In the genomic region with DNA sequence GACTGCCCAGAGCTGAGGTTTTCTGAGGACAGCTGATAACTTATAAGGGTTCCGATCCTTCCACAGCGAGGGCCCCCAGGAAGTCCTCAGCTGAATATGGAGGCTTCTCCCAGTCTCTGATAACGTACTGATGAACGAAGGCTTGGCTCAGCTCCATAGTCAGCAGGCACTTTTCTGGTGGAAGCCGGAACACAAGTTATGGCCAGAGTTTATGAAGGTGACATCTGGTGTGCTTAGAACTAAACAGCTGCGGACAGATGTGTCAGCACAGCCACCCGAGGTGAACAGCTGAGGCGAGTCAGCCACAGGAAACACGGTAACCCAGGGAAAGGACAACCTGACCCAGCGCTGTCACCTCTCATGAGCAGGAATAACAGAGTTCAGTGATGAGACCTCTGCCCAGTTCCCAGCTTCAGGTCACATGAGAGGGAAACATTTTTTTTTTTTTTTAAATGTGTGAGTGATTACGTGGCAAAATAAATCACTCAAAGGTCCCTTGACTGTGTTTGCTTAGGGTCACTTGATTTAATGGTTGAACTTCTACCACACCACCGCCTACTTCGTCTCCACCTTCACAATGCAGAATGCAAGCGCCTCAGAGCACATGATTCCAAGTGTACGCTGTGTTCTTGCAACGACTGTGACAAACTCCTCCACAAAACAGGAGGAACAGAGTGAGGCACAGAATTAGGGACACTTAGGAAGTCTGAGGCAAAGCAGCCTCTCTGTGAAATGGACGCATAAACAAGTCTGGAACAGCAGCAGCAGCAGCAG, we compare ENCODE assay signal across 10 mouse cellular contexts. TPM values are rescaled to one million over a fixed set of nuclear protein-coding genes. Genes with fewer than 3 reads are reported as not detected.
DNase-seq lines count a peak whose midpoint lies in the region; ATAC-seq and TF ChIP-seq lines count a peak whose summit lies in the region.
"Had no signal": no experiment of that assay in that cellular context is flagged by ENCODE, and none has a peak within 500 bp of the region (broad histone marks: within the 10 kb centered on the region; RNA-seq: fewer than 3 reads in every experiment).

No protein-coding gene starts in this region.

- no peaks in the 10 kb centered on the region for H3K9me3 ChIP-seq in forebrain, embryonic 11.5 days (ENCODE audit: control insufficient read depth, low read length)
- H3K9me3 ChIP-seq in forebrain, embryonic 15.5 days: no peaks in the 10 kb centered on the region
- H3K9me3 ChIP-seq in hindbrain, embryonic 16.5 days (ENCODE audit: control insufficient read depth, low read length): no peaks in the 10 kb centered on the region
- H3K9me3 ChIP-seq: limb, embryonic 15.5 days had no signal

- no peak overlapping the region for H3K4me2 ChIP-seq in forebrain, embryonic 11.5 days (ENCODE audit: low read depth, low read length, severe bottlenecking)
- no peak overlapping the region for H3K4me2 ChIP-seq in forebrain, embryonic 15.5 days (replicated peaks)
- H3K4me2 ChIP-seq in hindbrain, embryonic 16.5 days (ENCODE audit: low read length): no peak overlapping the region
- H3K4me2 ChIP-seq: limb, embryonic 15.5 days had no signal

- no peak for TF ChIP-seq CTCF in kidney, adult 2 months (conservative IDR thresholded peaks at IDR 0.05; ENCODE audit: insufficient read depth, insufficient read length, low read depth, low read length)
- TF ChIP-seq CTCF in thymus, adult 2 months (IDR thresholded peaks at IDR 0.05; ENCODE audit: borderline replicate concordance, control insufficient read depth, extremely low read depth, insufficient read depth, low read length, poor library complexity): no peak

- WGBS in forebrain, embryonic 11.5 days: 90% methylated on average over 17 of the region's 17 CpGs
- WGBS in forebrain, embryonic 15.5 days: 90% methylated on average over 17 of the region's 17 CpGs
- 35% methylated on average over 17 of the region's 17 CpGs for WGBS in kidney, adult 2 months
- 83% methylated on average over 17 of the region's 17 CpGs for WGBS in hindbrain, embryonic 16.5 days
- WGBS in thymus, adult 2 months: 83% methylated on average over 17 of the region's 17 CpGs

- H3K4me1 ChIP-seq in forebrain, embryonic 11.5 days (replicated peaks; ENCODE audit: control insufficient read depth, insufficient read depth, low read length): no peaks in the 10 kb centered on the region
- H3K4me1 ChIP-seq in forebrain, embryonic 15.5 days: no peaks in the 10 kb centered on the region
- H3K4me1 ChIP-seq in kidney, adult 2 months (ENCODE audit: control insufficient read depth, insufficient read depth, low read length): peaks cover 4% of the 10 kb centered on the region
- H3K4me1 ChIP-seq in hindbrain, embryonic 16.5 days (ENCODE audit: control insufficient read depth, insufficient read depth, low read depth, low read length): no peaks in the 10 kb centered on the region
- H3K4me1 ChIP-seq in thymus, adult 2 months (replicated peaks; ENCODE audit: control insufficient read depth, insufficient read depth, low read length): no peaks in the 10 kb centered on the region
- H3K4me1 ChIP-seq: limb, embryonic 15.5 days had no signal

- DNase-seq in forebrain, embryonic 11.5 days (ENCODE audit: low spot score): peak; percentile 29
- peak; percentile 64 for DNase-seq in brain, adult 2 months (ENCODE audit: low read depth, low spot score)
- peak; percentile 75 for DNase-seq in kidney, adult 2 months
- peak; percentile 72 for DNase-seq in lung, postnatal 25 days (ENCODE audit: low spot score)
- no peak for DNase-seq in thymus, adult 2 months
- DNase-seq: cerebellum, postnatal 36 days had no signal

- no peak overlapping the region for H3K4me3 ChIP-seq in forebrain, embryonic 11.5 days (ENCODE audit: low read depth, low read length)
- no peak overlapping the region for H3K4me3 ChIP-seq in forebrain, embryonic 15.5 days
- no peak overlapping the region for H3K4me3 ChIP-seq in kidney, adult 2 months (ENCODE audit: insufficient read depth, low read depth, low read length)
- no peak overlapping the region for H3K4me3 ChIP-seq in hindbrain, embryonic 16.5 days (ENCODE audit: low read length)
- H3K4me3 ChIP-seq in thymus, adult 2 months (ENCODE audit: control insufficient read depth, insufficient read depth, low read length): no peak overlapping the region
- H3K4me3 ChIP-seq: limb, embryonic 15.5 days had no signal

- H3K27ac ChIP-seq in forebrain, embryonic 11.5 days (ENCODE audit: low read depth, low read length): no peak overlapping the region
- H3K27ac ChIP-seq in forebrain, embryonic 15.5 days (replicated peaks): no peak overlapping the region
- H3K27ac ChIP-seq in kidney, adult 2 months (ENCODE audit: insufficient read depth, low read depth, low read length): peak overlapping the region; percentile 12; the same call in 1 of the 2 replicates
- H3K27ac ChIP-seq in hindbrain, embryonic 16.5 days (ENCODE audit: low read depth, low read length): no peak overlapping the region
- no peak overlapping the region for H3K27ac ChIP-seq in thymus, adult 2 months (ENCODE audit: control insufficient read depth, insufficient read depth, low read length)
- H3K27ac ChIP-seq: limb, embryonic 15.5 days had no signal

- TF ChIP-seq POLR2A in kidney, adult 2 months (IDR thresholded peaks at IDR 0.05; ENCODE audit: low read depth, low read length): no peak
- no peak for TF ChIP-seq POLR2A in thymus, adult 2 months (IDR thresholded peaks at IDR 0.05; ENCODE audit: control insufficient read depth, extremely low read depth, insufficient read depth, low read length, poor library complexity)

- H3K36me3 ChIP-seq in forebrain, embryonic 11.5 days (ENCODE audit: control insufficient read depth, insufficient read depth, low read length): no peaks in the 10 kb centered on the region
- no peaks in the 10 kb centered on the region for H3K36me3 ChIP-seq in forebrain, embryonic 15.5 days
- no peaks in the 10 kb centered on the region for H3K36me3 ChIP-seq in kidney, adult 2 months (ENCODE audit: control insufficient read depth, insufficient read depth, low read length)
- H3K36me3 ChIP-seq in hindbrain, embryonic 16.5 days (ENCODE audit: control insufficient read depth, insufficient read depth, low read length): peaks cover 2% of the 10 kb centered on the region; the same call in 1 of the 2 replicates
- H3K36me3 ChIP-seq in thymus, adult 2 months (ENCODE audit: control insufficient read depth, insufficient read depth, low read length): no peaks in the 10 kb centered on the region
- H3K36me3 ChIP-seq: limb, embryonic 15.5 days had no signal

- no peak overlapping the region for H3K9ac ChIP-seq in forebrain, embryonic 11.5 days (ENCODE audit: low read length)
- no peak overlapping the region for H3K9ac ChIP-seq in forebrain, embryonic 15.5 days (replicated peaks)
- no peak overlapping the region for H3K9ac ChIP-seq in hindbrain, embryonic 16.5 days (ENCODE audit: low read depth, low read length)
- H3K9ac ChIP-seq: limb, embryonic 15.5 days had no signal

- no peaks in the 10 kb centered on the region for H3K27me3 ChIP-seq in forebrain, embryonic 11.5 days (ENCODE audit: control insufficient read depth, insufficient read depth, low read length)
- no peaks in the 10 kb centered on the region for H3K27me3 ChIP-seq in forebrain, embryonic 15.5 days
- no peaks in the 10 kb centered on the region for H3K27me3 ChIP-seq in kidney, adult 2 months (replicated peaks; ENCODE audit: control insufficient read depth, insufficient read depth, low read length)
- no peaks in the 10 kb centered on the region for H3K27me3 ChIP-seq in hindbrain, embryonic 16.5 days (replicated peaks; ENCODE audit: control insufficient read depth, insufficient read depth, low read length)
- H3K27me3 ChIP-seq in thymus, adult 2 months (ENCODE audit: control insufficient read depth, insufficient read depth, low read length): no peaks in the 10 kb centered on the region
- H3K27me3 ChIP-seq: limb, embryonic 15.5 days had no signal

- ATAC-seq in forebrain, embryonic 11.5 days (replicated peaks; ENCODE audit: low FRiP score): no peak
- no peak for ATAC-seq in forebrain, embryonic 15.5 days (replicated peaks)
- no peak for ATAC-seq in hindbrain, embryonic 16.5 days
- no peak for ATAC-seq in granulocyte monocyte progenitor cell, adult 5-6 weeks (replicated peaks; ENCODE audit: poor library complexity, severe bottlenecking)

RNA-seq across cellular contexts. Expression of gene Txndc2, which starts 24.6 kb away (rescaled TPM):
- polyA plus RNA-seq in forebrain, embryonic 11.5 days (2014; fragmentation: Nextera tagmentation; extraction: Ambion mirVana): 0.24 and 0.39 TPM in 2 replicates
- 0.15 TPM in 1 of 2 replicates, not detected in the other for polyA plus RNA-seq in forebrain, embryonic 15.5 days (2015; fragmentation: Nextera tagmentation; extraction: Ambion mirVana)
- 0.05 and 0.07 TPM in 2 replicates for polyA plus RNA-seq in kidney, adult 2 months (2012; rRNA removed)
- 0.11 TPM in 1 of 2 replicates, not detected in the other for polyA plus RNA-seq in hindbrain, embryonic 16.5 days (2015; fragmentation: Nextera tagmentation; extraction: Ambion mirVana)
- total RNA-seq in granulocyte monocyte progenitor cell, adult 5-6 weeks (2014; fragmentation: Nextera tagmentation): not detected in 2 replicates
- total RNA-seq in granulocyte monocyte progenitor cell, adult 5-6 weeks (2017): not detected in 2 replicates
- polyA plus RNA-seq in thymus, adult 2 months (2012; rRNA removed): not detected in 2 replicates

RNA-seq across cellular contexts. Expression of gene Vapa, which starts 53.2 kb away (rescaled TPM):
- polyA plus RNA-seq in forebrain, embryonic 11.5 days (2014; fragmentation: Nextera tagmentation; extraction: Ambion mirVana): 213 and 224 TPM in 2 replicates
- polyA plus RNA-seq in forebrain, embryonic 15.5 days (2015; fragmentation: Nextera tagmentation; extraction: Ambion mirVana): 248 and 258 TPM in 2 replicates
- 21.2 and 27.5 TPM in 2 replicates for polyA plus RNA-seq in kidney, adult 2 months (2012; rRNA removed)
- polyA plus RNA-seq in hindbrain, embryonic 16.5 days (2015; fragmentation: Nextera tagmentation; extraction: Ambion mirVana): 250 and 257 TPM in 2 replicates
- 131 and 169 TPM in 2 replicates for total RNA-seq in granulocyte monocyte progenitor cell, adult 5-6 weeks (2014; fragmentation: Nextera tagmentation)
- total RNA-seq in granulocyte monocyte progenitor cell, adult 5-6 weeks (2017): 127 and 134 TPM in 2 replicates
- 32.9 and 58.0 TPM in 2 replicates for polyA plus RNA-seq in thymus, adult 2 months (2012; rRNA removed)
